Mouse (Mus musculus): ENCODE results near the gene Evi5l.
"Not testable (repeated sequence)": the region's sequence is repeated elsewhere in the genome, so short reads cannot be mapped to it uniquely, and the experiment has no call there.

DNA sequence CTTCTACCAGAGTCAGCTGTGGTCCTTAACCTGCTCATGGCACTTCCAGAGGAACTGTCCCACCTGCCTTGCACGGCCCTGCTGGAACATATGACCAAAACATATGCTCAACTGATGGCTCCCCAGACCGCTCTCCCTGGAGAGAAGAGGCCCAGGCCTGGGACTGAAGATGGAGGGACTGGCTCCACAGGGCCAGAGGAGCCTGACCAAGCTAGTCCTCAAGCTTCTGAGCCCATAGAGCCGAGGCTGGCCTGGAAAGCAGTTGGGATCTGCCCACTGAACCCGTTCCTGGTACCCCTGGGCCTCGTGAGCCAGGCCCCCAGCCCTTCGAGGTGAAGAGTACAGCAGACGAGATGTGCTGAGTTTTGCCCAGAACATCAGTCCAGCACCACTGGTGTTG lies 89.1 kb downstream of the Evi5l start:
- not testable (repeated sequence) for TF ChIP-seq CTCF (conservative IDR thresholded peaks at IDR 0.05; ENCODE audit: low read length); POU5F1 (IDR thresholded peaks at IDR 0.05; ENCODE audit: borderline replicate concordance, low read length); NANOG (IDR thresholded peaks at IDR 0.05; ENCODE audit: borderline replicate concordance, low read length)
